Mouse (Mus musculus) activated CD4-positive, CD25-positive, alpha-beta regulatory T cell (primary cell): ENCODE data around the gene Kif18b. TPM values are rescaled to one million over a fixed set of nuclear protein-coding genes. Genes with fewer than 3 reads are reported as not detected.

Experiments used
- polyA plus RNA-seq, 2 experiments: library from polyadenylated mRNA; unstranded; fragments of 100-300 nt; shearing (Covaris generic); gene quantifications; one replicate each; pipeline ENCODE4 v1.2.1; 2017

Gene Kif18b
- polyA plus RNA-seq: 1 to 10 TPM; 3.9 to 8.1 TPM

DNA sequence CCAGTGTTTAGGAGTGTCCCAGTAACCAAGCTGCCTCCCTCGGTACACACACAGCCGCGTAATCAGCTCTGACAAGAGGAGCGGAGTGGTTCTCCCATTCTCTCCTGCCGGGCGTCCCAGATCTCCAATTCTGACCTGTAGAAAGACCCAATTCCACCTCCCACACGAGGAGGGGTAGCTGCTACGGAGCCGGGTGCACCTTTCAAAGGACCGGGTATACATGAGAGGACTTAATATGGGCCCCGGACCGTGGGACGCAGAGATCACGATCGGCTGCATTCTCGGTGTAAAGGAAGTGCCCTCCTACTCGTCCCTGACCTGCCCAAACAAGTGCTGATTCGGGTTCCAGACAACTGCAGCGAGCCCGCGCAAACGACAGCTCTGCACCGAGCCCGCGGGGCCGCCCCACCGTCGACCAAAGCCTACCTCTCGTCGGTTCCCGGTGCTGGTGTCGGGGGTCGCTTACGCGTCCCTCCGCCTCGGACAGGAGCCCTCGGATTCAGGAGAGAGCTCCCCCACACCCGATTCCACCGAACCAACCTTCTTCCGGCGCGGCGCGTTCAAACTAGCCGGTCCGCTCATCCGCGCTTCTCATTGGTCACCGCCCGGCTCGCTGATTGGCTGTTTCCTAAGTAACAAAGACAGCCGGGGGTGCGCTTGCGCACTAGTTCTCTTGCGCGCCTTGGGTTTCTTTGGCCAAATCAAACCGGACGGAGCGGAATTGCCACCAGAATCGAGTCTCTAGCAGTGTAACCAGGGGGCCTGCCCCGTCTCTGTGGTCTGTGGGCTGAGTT is at the start of gene Kif18b:
Gene Kif18b, minus strand, starts transcription at position 568 of the 794 bp plus-strand sequence.

DNA sequence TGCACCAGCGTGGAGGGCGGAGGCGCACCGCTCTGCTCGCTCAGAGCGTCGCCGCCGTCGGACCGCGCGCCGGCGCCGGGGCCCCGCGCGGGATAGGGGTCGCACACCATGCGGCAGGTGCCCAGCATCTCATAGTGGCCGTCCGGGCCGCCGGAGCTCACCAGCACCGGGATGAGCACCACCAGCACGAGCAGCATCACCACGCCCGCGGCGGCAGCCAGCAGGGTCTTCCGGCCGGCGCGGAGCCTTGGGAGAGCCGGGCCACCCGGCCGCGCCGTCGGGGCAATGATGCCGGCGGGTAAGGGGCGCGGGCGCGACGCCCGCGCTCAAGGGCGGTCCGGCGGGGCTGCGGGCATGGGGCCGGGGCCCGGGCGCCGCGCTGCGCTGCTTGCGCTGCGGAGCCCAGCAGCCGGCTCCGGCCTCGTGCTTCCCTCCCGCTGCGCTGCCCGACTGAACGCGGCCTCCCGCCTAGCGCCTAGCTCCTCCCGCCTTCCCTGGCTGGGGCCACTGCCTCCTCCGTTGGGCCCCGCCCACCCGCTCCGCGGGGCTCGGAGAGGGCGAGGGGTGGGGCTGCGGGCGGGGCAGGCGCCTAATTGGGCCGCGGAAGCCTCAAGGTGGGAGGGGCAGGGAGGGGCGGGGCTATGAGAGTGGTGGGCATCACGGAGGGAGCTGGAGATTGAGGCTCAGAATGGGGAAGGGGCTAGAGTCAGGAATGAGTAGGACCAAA is 21.5 kb upstream of the Kif18b start, which contains the start of gene C1ql1:
Gene C1ql1, minus strand, starts transcription at position 424 of the 727 bp plus-strand sequence.

DNA sequence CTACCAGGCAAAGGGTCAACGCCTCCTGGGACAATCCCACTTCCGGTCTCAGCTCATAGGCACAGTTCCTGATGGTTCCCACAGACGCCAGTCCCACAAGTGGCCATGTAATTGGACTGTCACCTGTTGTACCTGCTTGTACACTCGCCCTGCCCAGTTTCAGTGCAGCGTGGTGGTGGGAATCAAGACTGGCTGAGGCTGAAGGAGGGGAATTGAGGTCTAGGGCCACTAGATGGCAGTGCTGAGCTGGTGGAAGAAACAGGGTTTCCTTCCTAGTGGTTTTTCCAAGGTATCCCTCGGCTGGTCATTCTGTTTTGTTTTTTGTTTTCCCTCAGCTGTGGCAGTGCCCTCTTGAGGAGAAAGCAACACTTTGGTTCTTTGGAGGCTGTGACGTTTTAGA is 24.2 kb downstream of the Kif18b start, which contains the start of gene Gfap:
Gene Gfap, minus strand, starts transcription at position 150 of the 400 bp plus-strand sequence.

DNA sequence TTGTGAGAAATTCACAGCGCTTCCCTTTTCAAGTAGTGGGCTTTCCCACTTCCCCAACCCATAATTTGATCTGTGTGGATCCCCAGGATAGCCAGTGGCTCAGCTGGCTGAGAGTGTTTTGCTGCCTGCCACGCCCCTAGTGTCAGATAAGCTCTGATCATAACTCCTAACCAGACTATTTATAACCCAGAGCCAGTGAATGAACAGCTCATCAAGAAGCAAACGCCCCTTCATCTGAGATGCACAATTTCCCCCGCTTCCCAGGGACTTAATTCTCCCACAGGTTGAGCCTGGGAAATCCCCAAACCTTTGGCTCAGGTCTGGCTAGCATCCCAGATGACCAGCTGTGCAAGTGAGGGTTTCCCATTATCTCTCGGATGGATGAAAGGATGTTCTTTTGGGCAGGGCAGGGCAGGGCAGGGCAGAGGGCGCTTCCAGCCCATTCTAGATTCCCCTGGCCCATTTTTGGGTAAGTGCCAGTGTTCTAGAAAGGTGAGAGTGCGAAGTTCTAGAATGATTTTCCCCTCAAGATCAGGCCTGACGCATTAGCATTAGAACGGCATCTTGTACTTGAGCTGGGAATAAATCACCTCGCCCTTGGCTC is 40.2 kb downstream of the Kif18b start, which contains the start of gene Fam187a:
Gene Fam187a, plus strand, starts transcription at position 554 of the 604 bp plus-strand sequence.

DNA sequence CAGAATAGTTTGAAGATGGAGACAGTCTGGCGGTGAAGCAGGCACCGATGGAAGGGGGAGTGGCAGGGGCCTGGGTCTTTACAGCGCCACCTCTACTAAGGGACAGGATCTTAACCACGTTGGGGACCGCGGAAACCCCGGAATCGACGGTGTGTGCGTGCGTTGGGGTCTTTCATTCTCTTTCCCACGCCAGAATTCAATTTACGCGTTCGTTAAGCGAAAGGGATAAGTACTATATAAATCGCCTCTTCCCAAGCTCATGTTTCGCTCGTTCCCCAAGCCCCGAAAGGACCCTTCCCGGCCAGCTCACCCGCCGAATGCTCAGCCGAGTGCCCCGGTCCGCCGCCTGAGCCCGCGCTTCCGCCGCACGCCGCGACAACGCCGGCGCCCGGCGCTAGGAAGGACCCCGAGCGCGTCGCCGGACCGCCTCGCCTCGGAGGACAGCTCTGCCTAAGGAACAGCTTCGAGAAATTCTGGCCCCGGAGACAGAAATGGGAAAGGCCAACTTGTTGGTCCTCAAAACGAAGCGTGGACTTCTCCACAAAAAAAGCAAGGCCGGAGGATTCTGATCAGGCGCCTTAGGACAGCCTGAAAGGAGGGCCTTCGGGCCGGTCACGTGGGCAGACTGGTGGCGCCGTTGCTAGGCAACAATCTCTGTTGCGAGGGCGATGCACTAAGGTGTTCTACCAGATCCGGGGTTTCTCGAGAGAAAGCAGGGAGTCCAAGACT is 44.2 kb downstream of the Kif18b start, which contains the start of the genes Eftud2 and Ccdc103:
Gene Eftud2, minus strand, starts transcription at position 401 of the 729 bp plus-strand sequence.
Gene Ccdc103, plus strand, starts transcription at position 620 of the 729 bp plus-strand sequence.

Other genes starting within 250 kb of the Kif18b start
- 10 to 100 TPM; 27.5 to 30.7 TPM for gene Ccdc43, start 227.3 kb downstream of the Kif18b start, polyA plus RNA-seq
- not detected for gene Adam11, start 163.7 kb downstream of the Kif18b start, polyA plus RNA-seq
- gene Gjc1, start 105.4 kb downstream of the Kif18b start, polyA plus RNA-seq: under 1 TPM in 1 of 2 experiments, not detected in 1; 0.26 TPM
- not detected for gene Higd1b, start 89.3 kb downstream of the Kif18b start, polyA plus RNA-seq
- 100 to 1,000 TPM; 131 to 153 TPM for gene Eftud2, start 44.1 kb downstream of the Kif18b start, polyA plus RNA-seq
- gene Ccdc103, start 43.9 kb downstream of the Kif18b start, polyA plus RNA-seq: not detected
- not detected for gene Fam187a, start 40.0 kb downstream of the Kif18b start, polyA plus RNA-seq
- not detected for gene Gfap, start 24.2 kb downstream of the Kif18b start, polyA plus RNA-seq
- gene C1ql1, start 21.6 kb upstream of the Kif18b start, polyA plus RNA-seq: not detected
- gene Nmt1, start 103.1 kb upstream of the Kif18b start, polyA plus RNA-seq: 10 to 100 TPM; 64.6 to 71.5 TPM
- 10 to 100 TPM; 25.1 to 25.4 TPM for gene Dcakd, start 103.2 kb upstream of the Kif18b start, polyA plus RNA-seq
- under 1 TPM in 1 of 2 experiments, not detected in 1; 0.45 TPM for gene Plcd3, start 176.5 kb upstream of the Kif18b start, polyA plus RNA-seq
- gene Acbd4, start 176.6 kb upstream of the Kif18b start, polyA plus RNA-seq: 10 to 100 TPM; 41.4 to 49.3 TPM
- 1 to 10 TPM; 5.2 to 5.4 TPM for gene Hexim1, start 191.1 kb upstream of the Kif18b start, polyA plus RNA-seq
- 1 to 10 TPM; 2.9 to 6.0 TPM for gene Hexim2, start 207.3 kb upstream of the Kif18b start, polyA plus RNA-seq
- gene Fmnl1, start 246.0 kb upstream of the Kif18b start, polyA plus RNA-seq: 100 to 1,000 TPM; 181 to 260 TPM